Mouse (Mus musculus): ENCODE data around the gene Dusp15.

Dusp15 gene

GRCm38 (mm10) chr2:152931456-152932160 is 19.9 kb downstream of the Dusp15 start:
- DNase-seq (ENCODE audit: extremely low read depth, low read depth, low spot score), result no peak

DNA sequence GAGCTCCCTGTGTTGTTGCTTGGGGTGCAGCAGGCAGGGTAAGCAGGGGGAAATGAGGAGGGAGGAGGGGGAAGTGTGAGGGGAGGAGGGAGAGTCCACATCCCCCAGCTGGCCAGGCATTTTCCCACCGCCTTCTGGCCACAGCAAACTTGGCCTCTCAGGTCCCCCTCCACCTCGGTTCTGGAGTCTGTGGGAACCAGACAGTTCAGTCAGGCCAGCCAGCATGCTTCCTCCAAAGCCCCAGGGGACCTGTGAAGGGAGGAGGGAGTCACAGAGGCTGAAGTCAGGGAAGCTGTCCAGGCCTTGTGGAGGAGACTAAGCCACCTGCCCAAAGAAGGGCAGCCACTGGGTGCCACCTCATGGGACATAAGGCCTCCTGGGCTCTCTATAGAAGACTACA is 21.2 kb downstream of the Dusp15 start:
- DNase-seq (ENCODE audit: extremely low read depth, low read depth, low spot score), result no peak

- no peak for DNase-seq (ENCODE audit: extremely low read depth, low read depth, low spot score)
Observed at GRCm38 (mm10) chr2:152928988-152929370, 22.5 kb downstream of the Dusp15 start.

GRCm38 (mm10) chr2:152928219-152928987 is 23.1 kb downstream of the Dusp15 start:
- no peak for DNase-seq (ENCODE audit: extremely low read depth, low read depth, low spot score)

DNA sequence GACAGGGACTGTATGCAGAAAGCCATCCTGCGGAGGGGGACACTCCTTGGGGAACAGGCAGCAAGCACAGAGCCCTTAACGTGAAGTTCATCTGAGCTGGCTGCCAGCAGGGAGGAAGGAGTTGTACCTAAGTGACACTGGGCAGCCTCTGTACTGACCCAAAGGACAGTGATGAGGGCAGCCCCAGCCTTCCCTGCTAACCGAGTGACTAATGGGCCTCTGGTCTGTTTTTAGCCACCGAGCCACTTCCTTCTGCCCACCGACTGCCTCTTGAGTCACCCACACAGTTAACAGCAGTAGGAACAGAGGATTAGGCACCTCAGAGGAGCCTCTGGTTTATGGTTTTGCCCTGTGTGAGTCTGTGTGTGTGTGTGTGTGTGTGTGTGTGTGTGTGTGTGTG is 24.1 kb downstream of the Dusp15 start:
- DNase-seq (ENCODE audit: extremely low read depth, low read depth, low spot score), result no peak

- DNase-seq (ENCODE audit: extremely low read depth, low read depth, low spot score), result no peak
Observed at GRCm38 (mm10) chr2:152926896-152927295, 24.6 kb downstream of the Dusp15 start.

DNA sequence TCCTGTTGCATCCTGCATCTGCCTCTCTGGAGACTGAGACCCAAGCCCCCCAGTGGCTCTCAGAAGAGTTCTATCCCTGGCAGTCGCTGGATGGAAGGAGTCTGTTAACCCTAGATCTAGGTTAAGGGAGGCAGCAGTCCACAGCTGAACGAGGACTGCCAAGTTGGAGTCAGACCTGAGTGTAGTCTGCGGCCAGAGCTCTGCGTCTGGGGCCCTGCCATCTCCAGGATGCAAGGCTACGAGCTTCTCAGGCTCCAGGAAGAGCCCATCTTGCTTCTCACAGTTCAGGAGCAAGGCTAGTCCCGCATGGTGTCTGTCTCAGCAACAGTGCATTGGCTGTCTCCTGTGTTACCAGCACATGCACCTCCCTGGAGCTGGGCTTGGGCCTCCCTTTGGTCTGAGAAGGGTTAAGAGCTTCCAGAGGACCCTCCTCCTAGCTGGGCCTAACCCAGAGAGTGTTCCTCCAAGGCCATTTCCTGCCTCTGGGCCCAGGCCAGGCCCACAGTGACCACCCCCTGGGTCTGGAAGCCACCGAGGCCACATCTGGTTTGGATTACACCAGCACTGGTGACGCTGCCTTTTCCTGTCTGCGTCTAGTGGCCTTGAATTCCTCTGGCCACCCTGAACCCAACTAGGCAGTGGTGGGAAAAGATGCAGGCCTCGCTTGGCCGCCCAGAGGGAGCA is 26.2 kb downstream of the Dusp15 start:
- DNase-seq (ENCODE audit: extremely low read depth, low read depth, low spot score), result no peak

DNA sequence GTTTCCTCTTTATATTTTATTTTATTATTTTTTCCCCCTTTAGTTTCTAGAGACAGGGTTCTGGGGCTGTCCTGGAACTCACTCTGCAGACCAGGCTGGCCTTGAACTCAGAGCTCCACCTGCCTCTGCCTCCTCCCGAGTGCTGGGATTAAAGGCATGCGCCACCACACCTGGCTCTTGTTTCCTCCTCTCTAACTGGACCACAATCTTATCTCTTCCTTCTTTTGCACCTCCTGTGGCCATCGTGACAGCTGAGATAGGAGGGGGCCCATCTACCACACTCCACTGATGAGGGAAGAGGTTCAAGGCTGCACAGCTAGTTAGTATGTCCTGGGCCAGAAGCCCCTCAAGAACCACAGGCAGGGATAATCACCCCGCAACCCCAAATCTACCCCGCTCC is 27.0 kb downstream of the Dusp15 start:
- no peak for DNase-seq (ENCODE audit: extremely low read depth, low read depth, low spot score)

- DNase-seq (ENCODE audit: extremely low read depth, low read depth, low spot score), result no peak
Observed at GRCm38 (mm10) chr2:152924128-152924527, 27.4 kb downstream of the Dusp15 start.

DNA sequence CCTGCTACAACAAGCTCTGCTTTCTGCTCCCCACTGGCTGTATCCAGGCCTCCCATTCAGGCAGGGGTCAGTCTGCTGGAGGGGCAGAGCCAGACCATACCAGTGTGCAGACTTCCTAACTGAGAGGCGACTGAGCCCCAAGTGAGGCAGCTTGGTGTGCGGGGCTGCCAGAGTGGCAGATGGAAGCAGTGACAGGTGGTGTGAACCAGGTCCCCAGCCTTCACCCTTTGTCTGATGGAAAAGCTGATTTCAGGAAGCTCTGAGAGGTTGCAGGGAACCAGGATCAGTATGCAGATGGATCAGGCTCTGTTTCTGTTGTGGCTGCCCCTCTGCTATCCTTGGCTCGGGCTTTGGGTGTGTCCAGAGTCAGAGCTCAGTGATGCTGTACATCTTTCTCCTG is 27.9 kb downstream of the Dusp15 start:
- no peak for DNase-seq (ENCODE audit: extremely low read depth, low read depth, low spot score)

DNA sequence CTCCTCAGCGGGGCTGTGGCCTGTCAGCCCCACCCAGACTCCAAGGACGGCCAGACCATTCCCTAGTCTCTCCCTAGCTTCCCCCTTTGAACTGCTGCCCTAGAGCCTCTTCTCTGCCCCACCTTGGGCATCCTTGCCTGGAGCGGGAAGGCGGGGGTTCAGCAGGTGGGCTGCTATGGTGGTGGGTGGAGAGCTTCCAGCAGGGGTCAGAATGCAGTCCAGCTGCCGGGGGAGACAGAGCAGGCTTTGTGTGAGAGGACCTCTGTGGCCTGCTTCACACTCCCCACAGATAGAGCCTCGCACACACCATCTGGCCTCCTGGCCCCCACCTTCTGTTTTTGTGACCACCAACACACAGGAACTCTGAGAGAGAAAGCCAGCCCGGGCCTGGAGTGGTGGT is 29.1 kb downstream of the Dusp15 start:
- no peak for DNase-seq (ENCODE audit: extremely low read depth, low read depth, low spot score)

- no peak for DNase-seq (ENCODE audit: extremely low read depth, low read depth, low spot score)
Observed at GRCm38 (mm10) chr2:152917671-152918070, 33.8 kb downstream of the Dusp15 start.

- no peak for DNase-seq (ENCODE audit: extremely low read depth, low read depth, low spot score)
Observed at GRCm38 (mm10) chr2:152916111-152916510, 35.4 kb downstream of the Dusp15 start.

DNA sequence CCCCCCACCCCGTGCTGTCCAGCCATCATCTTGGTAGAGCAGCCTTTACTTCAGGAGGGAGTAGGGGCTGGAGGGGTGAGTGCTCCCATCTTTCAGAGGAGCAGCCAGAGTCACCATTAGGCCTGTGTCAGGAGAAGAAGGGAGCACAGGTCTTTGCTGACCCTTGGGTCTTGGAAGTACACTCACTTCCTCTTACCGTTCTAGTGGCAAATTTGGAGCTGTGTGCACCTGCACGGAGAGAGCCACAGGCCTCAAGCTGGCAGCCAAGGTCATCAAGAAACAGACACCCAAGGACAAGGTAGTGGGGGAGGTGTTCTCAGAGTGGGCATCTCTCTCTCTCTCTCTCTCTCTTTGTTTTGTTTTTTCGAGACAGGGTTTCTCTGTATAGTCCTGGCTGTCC is 36.0 kb downstream of the Dusp15 start:
- no peak for DNase-seq (ENCODE audit: extremely low read depth, low read depth, low spot score)

GRCm38 (mm10) chr2:152914310-152915120 is 37.0 kb downstream of the Dusp15 start:
- no peak for DNase-seq (ENCODE audit: extremely low read depth, low read depth, low spot score)

- no peak for DNase-seq (ENCODE audit: extremely low read depth, low read depth, low spot score)
Observed at GRCm38 (mm10) chr2:152913471-152913870, 38.0 kb downstream of the Dusp15 start.

GRCm38 (mm10) chr2:152911432-152911831 is 40.1 kb downstream of the Dusp15 start:
- DNase-seq (ENCODE audit: extremely low read depth, low read depth, low spot score), result no peak

GRCm38 (mm10) chr2:152911031-152911430 is 40.5 kb downstream of the Dusp15 start, which contains the start of gene Mylk2:
Mylk2 (plus strand) TSS chr2:152911352.
- no peak for DNase-seq (ENCODE audit: extremely low read depth, low read depth, low spot score)

DNA sequence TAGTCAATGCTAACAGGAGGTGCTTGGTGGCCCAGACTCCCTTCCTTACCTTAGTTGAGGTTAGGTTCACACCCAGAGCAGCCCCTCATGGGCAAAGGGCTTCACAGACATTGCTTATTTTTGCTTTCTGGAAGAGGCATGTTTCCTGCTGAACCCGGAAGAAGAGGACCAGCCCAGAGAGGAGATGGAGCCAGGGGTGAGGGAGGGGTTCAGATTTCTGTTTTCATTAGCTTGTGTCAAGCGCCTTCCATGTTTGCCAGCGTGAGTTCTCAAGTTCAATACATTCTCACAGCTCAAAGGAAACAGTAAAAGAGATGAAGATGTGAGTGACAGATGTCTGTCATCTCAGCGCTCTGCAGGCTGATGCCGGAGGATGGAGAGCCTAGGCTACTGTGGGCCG is 41.6 kb downstream of the Dusp15 start:
- no peak for DNase-seq (ENCODE audit: extremely low read depth, low read depth, low spot score)

GRCm38 (mm10) chr2:152907114-152907943 is 44.2 kb downstream of the Dusp15 start:
- no peak for DNase-seq (ENCODE audit: extremely low read depth, low read depth, low spot score)

Measured in fat pad, adult 2 months (tissue).